Mouse (Mus musculus) thymus, adult 2 months (tissue): ENCODE data around the gene Tdg. TPM values are rescaled to one million over a fixed set of nuclear protein-coding genes. Genes with fewer than 3 reads are reported as not detected.

Source experiments
- DNase-seq: peaks from one replicate; pipeline ENCODE4 v3.0.0; 2021
- H3K27ac ChIP-seq: fragments of 200-500 bp; 2 replicates; pipeline ENCODE4 v1.5.1; 2012; ENCODE audit warnings: low read length, control low read depth; ENCODE audit not compliant: control insufficient read depth, insufficient read depth
- H3K27me3 ChIP-seq: fragments of 200-500 bp; 2 replicates; pipeline ENCODE4 v1.6.1; 2012; ENCODE audit warnings: mild to moderate bottlenecking, low read length, moderate library complexity, mixed read lengths; ENCODE audit not compliant: control insufficient read depth, insufficient read depth
- H3K36me3 ChIP-seq: fragments of 200-500 bp; 2 replicates; pipeline ENCODE4 v1.6.1; 2012; ENCODE audit warnings: mild to moderate bottlenecking, low read length, moderate library complexity; ENCODE audit not compliant: control insufficient read depth, insufficient read depth
- H3K4me1 ChIP-seq: fragments of 200-500 bp; replicated peaks from 2 replicates; pipeline ENCODE4 v1.6.1; 2012; ENCODE audit warnings: low read length; ENCODE audit not compliant: control insufficient read depth, insufficient read depth
- H3K4me3 ChIP-seq: fragments of 200-500 bp; 2 replicates; pipeline ENCODE4 v1.5.1; 2012; ENCODE audit warnings: mild to moderate bottlenecking, low read length, control low read depth, moderate library complexity; ENCODE audit not compliant: control insufficient read depth, insufficient read depth
- CTCF ChIP-seq: fragments of 200-500 bp; IDR thresholded peaks from 2 replicates; pipeline ENCODE4 v1.5.1; 2012; ENCODE audit warnings: mild to moderate bottlenecking, control low read depth, low read length, moderate library complexity, borderline replicate concordance; ENCODE audit not compliant: control insufficient read depth, poor library complexity, insufficient read depth; ENCODE audit errors: extremely low read depth
- POLR2A ChIP-seq: fragments of 200-500 bp; IDR thresholded peaks from 2 replicates; pipeline ENCODE4 v1.6.1; 2012; ENCODE audit warnings: mild to moderate bottlenecking, low read length, control low read depth, moderate library complexity; ENCODE audit not compliant: control insufficient read depth, poor library complexity, insufficient read depth; ENCODE audit errors: extremely low read depth
- WGBS: fragments of 180-500 bp; shearing (Covaris S2); methylation state at CpG from one replicate; pipeline ENCODE4 v1.1.7; 2018; 5-methylcytosine and 5-hydroxymethylcytosine counted together
- polyA plus RNA-seq: library from polyadenylated mRNA; depleted of rRNA; stranded (reverse); fragments of >200 nt; gene quantifications from 2 replicates; pipeline ENCODE4 v1.2.3, GENCODE M21; 2012

Tdg gene
- polyA plus RNA-seq, 1 experiment: 49.9 TPM

GRCm38 (mm10) chr10:82663289-82663688, 33.7 kb downstream of the Tdg start:
- Histone ChIP-seq H3K4me3 (no peak overlapping the region), H3K4me1 (peaks cover 13% of the 10 kb centered on the region), H3K36me3 (no peaks in the 10 kb centered on the region), H3K27me3 (no peaks in the 10 kb centered on the region), H3K27ac (no peak overlapping the region)
- WGBS: 87% methylated on average over 2 of the region's 2 CpGs
- no peak for TF ChIP-seq CTCF
- no peak for TF ChIP-seq POLR2A
- no peak for DNase-seq

DNA sequence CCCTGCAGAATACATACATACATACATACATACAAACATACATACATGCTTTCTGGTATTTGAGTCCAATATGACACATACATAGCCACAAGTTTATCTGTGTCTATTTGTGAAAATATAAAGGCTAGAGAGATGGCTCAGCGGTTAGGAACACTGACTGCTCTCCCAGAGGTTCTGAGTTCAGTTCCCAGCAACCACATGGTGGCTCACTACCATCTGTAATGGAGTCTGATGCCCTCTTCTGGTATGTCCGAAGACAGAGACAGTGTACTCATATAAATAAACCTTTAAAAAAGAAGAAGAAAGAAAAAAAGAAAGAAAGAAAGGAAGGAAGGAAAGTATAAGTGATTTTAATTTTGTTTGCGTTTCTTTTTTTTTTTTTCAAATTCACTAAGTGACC, 36.3 kb downstream of the Tdg start:
- TF ChIP-seq CTCF: no peak
- no peak for TF ChIP-seq POLR2A
- H3K4me1 ChIP-seq: peaks cover 13% of the 10 kb centered on the region
- H3K27me3 ChIP-seq: no peaks in the 10 kb centered on the region; the same call in 1 of the 2 replicates
- DNase-seq: no peak
- H3K27ac ChIP-seq: no peak overlapping the region
- H3K36me3 ChIP-seq: no peaks in the 10 kb centered on the region
- WGBS: 71% methylated on average over 3 of the region's 3 CpGs
- H3K4me3 ChIP-seq: no peak overlapping the region

GRCm38 (mm10) chr10:82666436-82667234, 37.0 kb downstream of the Tdg start:
- Histone ChIP-seq H3K27me3 (no peaks in the 10 kb centered on the region; the same call in 1 of the 2 replicates), H3K36me3 (no peaks in the 10 kb centered on the region), H3K4me1 (peaks cover 9% of the 10 kb centered on the region), H3K27ac (no peak overlapping the region), H3K4me3 (no peak overlapping the region)
- TF ChIP-seq POLR2A (no peak), CTCF (peak; percentile 73; the same call in 1 of the 2 replicates)
- peak; percentile 90 for DNase-seq
- 23% methylated on average over 22 of the region's 22 CpGs for WGBS

GRCm38 (mm10) chr10:82670205-82670604, 40.6 kb downstream of the Tdg start:
- H3K4me3 ChIP-seq: no peak overlapping the region

DNA sequence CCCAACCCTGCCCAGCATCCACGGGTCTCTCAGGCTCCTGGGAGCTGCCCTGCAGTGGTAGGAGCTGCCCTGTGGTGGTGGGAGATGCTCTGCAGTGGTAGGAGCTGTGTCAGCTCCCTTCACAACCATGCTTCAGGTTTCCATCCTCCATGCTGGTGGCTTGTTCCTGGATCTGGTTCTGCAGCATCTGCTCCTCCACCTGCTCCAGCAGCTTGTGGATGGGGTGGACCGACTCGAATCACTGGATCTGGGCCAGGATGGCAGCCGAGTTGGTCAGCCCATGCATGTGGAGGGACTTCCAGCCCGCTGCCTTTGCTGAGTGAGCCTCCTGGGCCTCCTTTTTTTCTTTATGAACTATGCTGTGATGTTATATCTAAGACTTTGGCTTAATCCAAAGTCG, 47.3 kb downstream of the Tdg start:
- WGBS: 94% methylated on average over 6 of the region's 6 CpGs
- Histone ChIP-seq H3K27ac (no peak overlapping the region), H3K27me3 (no peaks in the 10 kb centered on the region), H3K4me1 (peaks cover 10% of the 10 kb centered on the region), H3K36me3 (no peaks in the 10 kb centered on the region), H3K4me3 (no peak overlapping the region)
- no peak for DNase-seq
- no peak for TF ChIP-seq POLR2A
- TF ChIP-seq CTCF: no peak

More at GRCm38 (mm10) chr10:82670205-82670604, 40.6 kb downstream of the Tdg start:
- Histone ChIP-seq H3K4me1 (peaks cover 6% of the 10 kb centered on the region), H3K27ac (no peak overlapping the region), H3K36me3 (no peaks in the 10 kb centered on the region), H3K27me3 (no peaks in the 10 kb centered on the region; the same call in 1 of the 2 replicates)
- no peak for TF ChIP-seq CTCF
- TF ChIP-seq POLR2A: no peak
- no peak for DNase-seq
- 36% methylated on average over 6 of the region's 6 CpGs for WGBS

GRCm38 (mm10) chr10:82680769-82681168, 51.1 kb downstream of the Tdg start:
- no peaks in the 10 kb centered on the region for H3K27me3 ChIP-seq
- TF ChIP-seq CTCF: no peak
- TF ChIP-seq POLR2A: no peak
- H3K4me1 ChIP-seq: peaks cover 10% of the 10 kb centered on the region
- no peak overlapping the region for H3K4me3 ChIP-seq
- no peaks in the 10 kb centered on the region for H3K36me3 ChIP-seq
- no peak for DNase-seq
- 97% methylated on average over 5 of the region's 5 CpGs for WGBS
- H3K27ac ChIP-seq: no peak overlapping the region

GRCm38 (mm10) chr10:82681639-82682038, 52.0 kb downstream of the Tdg start:
- 95% methylated on average over 7 of the region's 7 CpGs for WGBS
- Histone ChIP-seq H3K36me3 (no peaks in the 10 kb centered on the region), H3K27me3 (no peaks in the 10 kb centered on the region), H3K4me3 (no peak overlapping the region), H3K4me1 (peaks cover 10% of the 10 kb centered on the region), H3K27ac (no peak overlapping the region)
- DNase-seq: no peak
- no peak for TF ChIP-seq CTCF
- TF ChIP-seq POLR2A: no peak
